Mouse (Mus musculus): Measurements from ENCODE around the gene Misp.

- no peak for TF ChIP-seq POLR2A (IDR thresholded peaks at IDR 0.05; ENCODE audit: borderline replicate concordance, insufficient read depth, low read length)
- TF ChIP-seq CTCF (IDR thresholded peaks at IDR 0.05; ENCODE audit: borderline replicate concordance, insufficient read depth, low read depth, low read length) = no peak
These were observed 34.9 kb downstream of the Misp start for GRCm38 (mm10) chr10:79855558-79856184.

Data from cerebellum, adult 2 months (tissue).